Mouse (Mus musculus) liver, adult (tissue): ENCODE measurements around the gene Thrap3.

Experiments used
- GATA4 ChIP-seq: IDR thresholded peaks from 2 replicates; pipeline ENCODE4 v1.6.1; 2014; ENCODE audit warnings: mild to moderate bottlenecking, low read length; ENCODE audit not compliant: insufficient replicate concordance

Thrap3 gene

GRCm38 (mm10) chr4:126194216-126194615, 8.3 kb downstream of the Thrap3 start:
- TF ChIP-seq GATA4, result no peak

DNA sequence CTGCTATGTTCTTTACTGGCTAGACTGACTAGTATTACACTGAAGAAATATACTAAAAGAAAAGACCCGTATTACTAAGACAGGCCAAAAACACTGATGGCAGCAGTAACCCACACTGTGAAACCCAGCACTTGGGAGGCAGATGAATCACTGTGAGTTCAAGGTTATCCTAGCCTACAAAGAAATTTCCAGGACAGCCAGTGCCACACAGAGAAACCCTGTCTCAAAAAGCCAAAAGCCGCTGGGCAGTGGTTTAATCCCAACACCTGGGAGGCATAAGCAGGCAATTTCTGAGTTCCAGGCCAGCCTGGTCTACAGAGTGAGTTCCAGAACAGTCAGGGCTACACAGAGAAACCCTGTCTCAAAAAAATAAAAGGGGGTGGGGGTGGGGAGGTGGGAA, 11.9 kb downstream of the Thrap3 start:
- TF ChIP-seq GATA4, result no peak

GRCm38 (mm10) chr4:126187096-126187495, 15.5 kb downstream of the Thrap3 start:
- TF ChIP-seq GATA4, result no peak

- no peak for TF ChIP-seq GATA4
Measured at GRCm38 (mm10) chr4:126183034-126183433, 19.5 kb downstream of the Thrap3 start.

DNA sequence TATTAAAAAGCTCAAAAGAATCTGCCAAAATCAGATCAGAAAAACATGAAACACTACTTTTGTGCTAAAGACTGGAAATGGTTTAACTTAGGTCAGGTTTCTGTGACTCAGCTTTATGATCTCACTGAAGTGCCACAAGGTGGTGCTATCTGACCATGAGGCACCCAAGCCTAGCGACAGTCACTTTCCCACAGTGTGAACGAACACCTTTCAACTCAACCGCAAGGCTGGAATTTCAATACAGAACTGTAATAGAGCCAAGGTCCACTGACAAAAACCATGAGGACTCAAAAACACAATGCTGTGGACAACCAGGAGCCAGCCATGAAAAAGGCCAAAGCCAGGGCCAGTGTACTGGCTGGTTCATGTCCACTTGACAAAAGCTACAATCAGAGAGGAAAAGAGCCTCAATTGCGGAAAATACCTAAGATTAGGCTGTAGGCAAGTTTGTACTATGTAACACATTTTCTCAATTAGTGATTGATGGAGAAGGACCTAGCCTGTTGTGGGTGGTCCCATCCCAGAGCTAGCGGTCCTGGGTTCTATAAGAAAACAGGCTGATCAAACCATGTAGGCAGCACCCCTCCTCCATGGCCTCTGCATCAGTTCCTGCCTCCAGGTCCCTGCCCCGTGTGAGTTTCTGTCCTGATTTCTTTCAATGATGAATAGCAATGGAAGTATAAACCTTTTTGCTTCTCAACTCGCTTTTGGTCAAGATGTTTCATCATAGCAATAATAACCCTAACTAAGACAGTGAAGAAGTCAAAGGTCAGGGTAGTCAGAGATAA, 21.2 kb downstream of the Thrap3 start:
- no peak for TF ChIP-seq GATA4

- no peak for TF ChIP-seq GATA4
Measured at GRCm38 (mm10) chr4:126173800-126174199, 28.8 kb downstream of the Thrap3 start.

GRCm38 (mm10) chr4:126168851-126169250, 33.7 kb downstream of the Thrap3 start:
- no peak for TF ChIP-seq GATA4

DNA sequence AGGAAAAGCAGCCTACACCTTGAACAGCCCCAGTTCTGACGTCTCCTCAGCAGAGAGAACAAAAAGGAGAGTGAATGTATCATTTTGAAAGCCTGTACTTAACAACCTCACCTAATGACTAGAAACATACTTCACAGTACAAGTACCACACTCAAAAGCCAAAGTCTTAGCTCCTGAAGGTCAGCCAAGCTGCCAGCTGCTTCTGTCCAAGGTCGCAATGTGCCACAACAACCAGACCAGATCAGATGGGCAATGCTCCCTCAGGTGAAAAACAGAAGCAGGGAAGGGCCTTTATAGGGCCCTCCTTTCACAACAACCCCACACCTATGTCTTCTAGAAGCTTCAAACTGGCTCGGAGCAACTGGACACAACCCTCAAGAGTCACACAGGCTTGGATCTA, 36.5 kb downstream of the Thrap3 start:
- no peak for TF ChIP-seq GATA4

GRCm38 (mm10) chr4:126163685-126164084, 38.9 kb downstream of the Thrap3 start:
- no peak for TF ChIP-seq GATA4

- no peak for TF ChIP-seq GATA4
Measured at GRCm38 (mm10) chr4:126163067-126163659, 39.4 kb downstream of the Thrap3 start, which contains the start of gene Sh3d21. TSS of gene Sh3d21 (minus strand) at chr4:126163491.

DNA sequence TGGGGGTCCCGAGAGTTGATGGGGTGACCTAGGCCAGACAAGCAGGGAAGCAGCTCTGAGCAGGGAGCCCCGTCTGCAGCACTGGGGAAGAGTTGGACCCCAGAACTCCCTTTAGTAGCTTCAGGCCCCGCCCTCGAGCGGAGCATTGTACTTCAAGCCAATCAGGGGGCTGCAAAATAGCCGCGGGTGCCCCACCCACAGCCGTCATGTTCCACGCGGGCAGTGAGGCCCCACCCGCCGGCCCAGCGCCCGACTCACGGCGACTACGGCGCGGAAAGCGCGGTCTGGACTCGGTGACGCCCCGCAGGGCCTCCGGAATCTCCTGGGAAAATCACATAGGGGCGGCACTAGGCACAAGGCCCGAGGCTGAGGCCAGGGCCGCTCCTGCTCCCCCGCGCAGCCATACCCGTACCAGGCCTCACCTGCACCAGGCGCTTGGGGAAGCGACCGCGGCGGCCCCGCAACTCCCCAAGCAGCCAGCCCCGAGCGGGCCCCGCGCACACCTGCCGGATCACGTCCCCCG, 40.0 kb downstream of the Thrap3 start:
- no peak for TF ChIP-seq GATA4

DNA sequence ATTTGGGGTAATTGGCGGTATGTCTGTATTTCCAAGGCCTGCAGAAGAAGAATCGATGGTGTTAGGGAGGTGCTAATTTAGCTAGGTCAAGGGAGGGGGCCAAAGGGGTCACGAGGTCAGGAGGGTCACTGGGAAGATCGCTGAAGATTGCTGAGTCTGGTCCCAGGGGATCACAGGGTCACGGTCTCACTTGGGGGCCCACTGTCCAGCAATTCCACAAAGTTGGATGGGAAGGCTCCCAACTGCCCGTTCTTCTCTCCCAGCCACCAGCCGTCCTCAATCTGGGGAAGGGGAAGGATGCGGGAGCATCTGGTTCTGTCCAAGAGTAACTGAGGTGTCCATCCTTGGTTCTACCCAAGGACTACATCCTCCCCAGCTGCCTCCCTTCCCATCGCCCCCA, 40.6 kb downstream of the Thrap3 start:
- TF ChIP-seq GATA4, result no peak

- TF ChIP-seq GATA4, result no peak
Measured at GRCm38 (mm10) chr4:126161456-126161855, 41.1 kb downstream of the Thrap3 start.

DNA sequence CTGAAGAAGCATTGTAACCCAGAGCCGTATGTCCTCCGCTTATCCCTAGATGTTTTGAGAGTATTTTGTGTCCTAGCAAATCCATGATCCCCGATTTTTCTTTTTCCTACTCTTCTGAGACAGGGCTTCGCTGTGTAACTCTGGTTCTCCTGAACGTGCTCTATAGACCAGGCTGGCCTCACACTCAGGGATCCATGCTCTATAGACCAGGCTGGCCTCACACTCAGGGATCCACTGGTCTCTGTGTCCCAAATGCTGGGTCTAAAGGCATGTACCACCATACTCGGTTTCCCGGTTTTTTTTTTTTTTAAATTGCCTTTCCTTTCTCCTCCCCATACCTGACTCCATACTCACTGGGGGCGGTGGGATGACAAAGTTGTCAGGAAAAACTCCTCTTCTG, 41.6 kb downstream of the Thrap3 start:
- no peak for TF ChIP-seq GATA4

DNA sequence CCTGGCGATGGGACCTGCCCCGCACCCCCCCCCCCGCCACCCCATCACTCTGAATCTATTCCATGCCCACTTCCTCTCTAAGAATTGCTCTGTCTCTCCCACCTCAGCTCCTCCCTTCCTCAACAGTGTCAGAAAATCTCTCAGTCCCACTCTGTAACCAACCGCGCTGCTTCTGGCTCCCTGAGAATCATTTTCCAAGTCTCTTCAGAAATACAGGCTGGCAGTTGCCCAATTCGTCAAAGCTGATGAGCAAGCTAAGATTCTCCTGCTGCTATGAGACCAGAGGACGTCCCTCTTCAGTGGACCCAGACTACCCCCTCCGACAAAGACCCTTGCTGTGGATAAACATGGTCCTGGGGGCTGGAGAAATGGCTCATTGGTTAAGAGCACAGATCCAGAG, 43.1 kb downstream of the Thrap3 start:
- no peak for TF ChIP-seq GATA4

DNA sequence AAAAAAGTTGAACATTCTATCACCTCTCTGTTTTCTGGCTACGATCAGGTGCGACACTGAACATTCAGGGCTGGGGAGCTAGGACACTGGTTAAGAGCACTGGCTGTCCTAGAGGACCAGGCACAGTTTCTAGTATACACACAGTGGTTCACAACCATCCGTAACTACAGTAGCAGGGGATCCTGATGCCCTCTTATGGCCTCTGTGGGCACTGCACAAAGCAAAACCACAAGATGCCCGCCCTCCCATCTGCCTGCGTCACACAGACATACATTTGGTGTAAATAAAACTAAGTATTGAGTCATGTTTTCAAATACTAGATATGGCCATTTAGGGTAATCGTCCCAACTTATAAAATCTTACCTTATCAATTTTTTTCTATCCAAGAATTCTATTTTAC, 45.0 kb downstream of the Thrap3 start:
- TF ChIP-seq GATA4, result no peak

GRCm38 (mm10) chr4:126156617-126157016, 45.9 kb downstream of the Thrap3 start:
- TF ChIP-seq GATA4, result no peak

DNA sequence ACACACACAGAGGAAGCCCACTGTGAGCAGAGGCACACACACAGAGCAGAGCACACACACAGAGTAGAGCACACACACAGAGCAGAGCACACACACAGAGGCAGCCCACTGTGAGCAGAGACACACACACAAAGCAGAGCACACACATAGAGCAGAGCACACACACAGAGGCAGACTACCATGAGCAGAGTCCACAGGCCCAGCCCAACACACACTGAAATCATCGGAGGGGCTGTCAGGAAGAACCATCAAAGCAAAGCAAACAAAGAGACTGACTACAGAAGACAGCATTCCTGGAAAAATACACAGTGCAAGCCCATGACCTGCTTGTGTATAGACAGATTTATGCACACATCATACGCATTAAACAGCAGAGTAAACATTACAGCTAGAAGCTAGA, 46.7 kb downstream of the Thrap3 start:
- TF ChIP-seq GATA4, result no peak
